Mouse (Mus musculus) MEL (cell line): ENCODE data around the gene Fgfr2. TPM values are rescaled to one million over a fixed set of nuclear protein-coding genes. Genes with fewer than 3 reads are reported as not detected.

Experiments
- DNase-seq: peaks from one replicate; pipeline ENCODE4 v3.0.0; 2011; ENCODE audit warnings: low read depth, low spot score
- H3K27ac ChIP-seq: 2 replicates; pipeline ENCODE4 v1.5.1; 2012; ENCODE audit warnings: low read depth, mild to moderate bottlenecking, control low read depth, low read length, moderate library complexity; ENCODE audit not compliant: control insufficient read depth
- H3K27me3 ChIP-seq, 2 experiments: fragments of 150-350 bp in 1 of 2; sonication (generic) in 1 of 2; 2 replicates each; pipeline ENCODE4 v1.6.1; 2012; ENCODE audit warnings: low read length in 2 of 2, mild to moderate bottlenecking in 2 of 2, improper control_type of control experiment in 1 of 2, moderate library complexity in 1 of 2; ENCODE audit not compliant: insufficient read depth in 2 of 2, control insufficient read depth in 1 of 2
- H3K36me3 ChIP-seq, 2 experiments: 2 replicates each; pipeline ENCODE4 v1.6.1; 2012 to 2014; ENCODE audit warnings: low read length in 2 of 2, improper control_type of control experiment in 1 of 2, inconsistent platforms in 1 of 2, mild to moderate bottlenecking in 1 of 2; ENCODE audit not compliant: insufficient read depth in 2 of 2, control insufficient read depth in 1 of 2
- H3K4me1 ChIP-seq, 2 experiments: fragments of 150-350 bp in 1 of 2; sonication (generic) in 1 of 2; 2 replicates each; pipeline ENCODE4 v1.6.1; 2012; ENCODE audit warnings: low read length in 2 of 2, improper control_type of control experiment in 1 of 2, mild to moderate bottlenecking in 1 of 2; ENCODE audit not compliant: insufficient read depth in 2 of 2, control insufficient read depth in 1 of 2
- H3K4me3 ChIP-seq, 2 experiments: fragments of 150-350 bp in 1 of 2; sonication (generic) in 1 of 2; 2 replicates each; pipeline ENCODE4 v1.5.1; 2012; ENCODE audit warnings: low read depth in 2 of 2, low read length in 2 of 2, mild to moderate bottlenecking in 2 of 2, moderate library complexity in 2 of 2, control low read depth in 1 of 2, improper control_type of control experiment in 1 of 2; ENCODE audit not compliant: control insufficient read depth in 1 of 2, insufficient read depth in 1 of 2
- H3K79me2 ChIP-seq: 2 replicates; pipeline ENCODE4 v1.6.1; 2012; ENCODE audit warnings: mild to moderate bottlenecking, low read length, moderate library complexity; ENCODE audit not compliant: control insufficient read depth, poor library complexity, insufficient read depth
- H3K9ac ChIP-seq: 2 replicates; pipeline ENCODE4 v1.6.1; 2012; ENCODE audit warnings: low read depth, mild to moderate bottlenecking, control low read depth, low read length, moderate library complexity; ENCODE audit not compliant: control insufficient read depth, poor library complexity, severe bottlenecking
- H3K9me3 ChIP-seq: fragments of 150-350 bp; sonication (generic); replicated peaks from 2 replicates; pipeline ENCODE4 v1.6.1; 2012; ENCODE audit warnings: mild to moderate bottlenecking, low read length, improper control_type of control experiment, moderate library complexity; ENCODE audit not compliant: insufficient read depth
- BHLHE40 ChIP-seq: IDR thresholded peaks from 2 replicates; pipeline ENCODE4 v1.6.1; 2012; ENCODE audit warnings: low read depth, mild to moderate bottlenecking, inconsistent platforms, low read length, improper control_type of control experiment, borderline replicate concordance
- CHD2 ChIP-seq: IDR thresholded peaks from 2 replicates; pipeline ENCODE4 v1.6.1; 2011; ENCODE audit warnings: low read length, improper control_type of control experiment
- E2F4 ChIP-seq: IDR thresholded peaks from 2 replicates; pipeline ENCODE4 v1.6.1; 2011; ENCODE audit warnings: low read depth, low read length, improper control_type of control experiment, borderline replicate concordance
- EP300 ChIP-seq, 2 experiments: IDR thresholded peaks; 2 replicates each; pipeline ENCODE4 v1.6.1; 2011; ENCODE audit warnings: improper control_type of control experiment in 2 of 2, low read length in 2 of 2, low read depth in 1 of 2, mild to moderate bottlenecking in 1 of 2
- HCFC1 ChIP-seq: IDR thresholded peaks from 2 replicates; pipeline ENCODE4 v1.6.1; 2012; ENCODE audit warnings: low read depth, mild to moderate bottlenecking, inconsistent platforms, low read length, improper control_type of control experiment, moderate library complexity
- MAFK ChIP-seq: IDR thresholded peaks from 2 replicates; pipeline ENCODE4 v1.6.1; 2011; ENCODE audit warnings: low read depth, mild to moderate bottlenecking, low read length, improper control_type of control experiment, borderline replicate concordance
- MAX ChIP-seq: IDR thresholded peaks from 2 replicates; pipeline ENCODE4 v1.6.1; 2011; ENCODE audit warnings: low read length, improper control_type of control experiment
- MYB ChIP-seq: IDR thresholded peaks from 2 replicates; pipeline ENCODE4 v1.6.1; 2011; ENCODE audit warnings: mild to moderate bottlenecking, low read depth, low read length, improper control_type of control experiment
- NELFE ChIP-seq: IDR thresholded peaks from 2 replicates; pipeline ENCODE4 v1.6.1; 2011; ENCODE audit warnings: low read depth, low read length, improper control_type of control experiment
- NRF1 ChIP-seq: IDR thresholded peaks from 2 replicates; pipeline ENCODE4 v1.6.1; 2014; ENCODE audit warnings: low read depth, mild to moderate bottlenecking, inconsistent platforms, low read length, improper control_type of control experiment, moderate library complexity; ENCODE audit not compliant: poor library complexity, insufficient read depth, severe bottlenecking
- POLR2A ChIP-seq, 2 experiments: IDR thresholded peaks; 2 replicates each; pipeline ENCODE4 v1.6.1; 2011 to 2012; ENCODE audit warnings: low read length in 2 of 2, mild to moderate bottlenecking in 2 of 2, control low read depth in 1 of 2, improper control_type of control experiment in 1 of 2, low read depth in 1 of 2, moderate library complexity in 1 of 2; ENCODE audit not compliant: control insufficient read depth in 1 of 2, insufficient read depth in 1 of 2, poor library complexity in 1 of 2
- SIN3A ChIP-seq: IDR thresholded peaks from 2 replicates; pipeline ENCODE4 v1.6.1; 2012; ENCODE audit warnings: low read length, improper control_type of control experiment, inconsistent platforms
- SMC3 ChIP-seq: IDR thresholded peaks from 2 replicates; pipeline ENCODE4 v1.6.1; 2011; ENCODE audit warnings: low read depth, low read length, improper control_type of control experiment
- TAL1 ChIP-seq: IDR thresholded peaks from 2 replicates; pipeline ENCODE4 v1.6.1; 2012; ENCODE audit warnings: mild to moderate bottlenecking, inconsistent platforms, low read length, moderate library complexity, mixed read lengths
- TBP ChIP-seq: IDR thresholded peaks from 2 replicates; pipeline ENCODE4 v1.8.0; 2011; ENCODE audit warnings: low read depth, low read length, improper control_type of control experiment
- USF1 ChIP-seq: IDR thresholded peaks from 2 replicates; pipeline ENCODE4 v1.6.1; 2014; ENCODE audit warnings: low read depth, mild to moderate bottlenecking, inconsistent platforms, low read length, improper control_type of control experiment, moderate library complexity
- USF2 ChIP-seq, 2 experiments: IDR thresholded peaks; 2 replicates each; pipeline ENCODE4 v1.6.1; 2011 to 2012; ENCODE audit warnings: improper control_type of control experiment in 2 of 2, low read length in 2 of 2, borderline replicate concordance in 1 of 2, inconsistent platforms in 1 of 2, low read depth in 1 of 2, mild to moderate bottlenecking in 1 of 2; ENCODE audit not compliant: insufficient read depth in 1 of 2
- ZNF384 ChIP-seq: IDR thresholded peaks from 2 replicates; pipeline ENCODE4 v1.6.1; 2012; ENCODE audit warnings: low read depth, mild to moderate bottlenecking, inconsistent platforms, low read length, improper control_type of control experiment
- polyA plus RNA-seq, 2 experiments: library from polyadenylated mRNA; stranded (reverse) in 1 of 2; unstranded in 1 of 2; fragments of >175 nt in 1 of 2; fragments of >200 nt in 1 of 2; gene quantifications; 2 replicates each; pipeline versions ENCODE4 v1.2.1 to v1.2.4; 2012; ENCODE audit warnings: low replicate concordance in 2 of 2, low read depth in 1 of 2; ENCODE audit not compliant: insufficient read length in 2 of 2, insufficient read depth in 1 of 2, missing spikeins in 1 of 2
- total RNA-seq: library from RNA; depleted of rRNA; stranded (reverse); fragments of 300-350 nt; gene quantifications from 2 replicates; pipeline ENCODE4 v1.2.3, GENCODE M21; 2012

The Fgfr2 gene
- total and polyA plus RNA-seq, 3 experiments = not detected

DNA sequence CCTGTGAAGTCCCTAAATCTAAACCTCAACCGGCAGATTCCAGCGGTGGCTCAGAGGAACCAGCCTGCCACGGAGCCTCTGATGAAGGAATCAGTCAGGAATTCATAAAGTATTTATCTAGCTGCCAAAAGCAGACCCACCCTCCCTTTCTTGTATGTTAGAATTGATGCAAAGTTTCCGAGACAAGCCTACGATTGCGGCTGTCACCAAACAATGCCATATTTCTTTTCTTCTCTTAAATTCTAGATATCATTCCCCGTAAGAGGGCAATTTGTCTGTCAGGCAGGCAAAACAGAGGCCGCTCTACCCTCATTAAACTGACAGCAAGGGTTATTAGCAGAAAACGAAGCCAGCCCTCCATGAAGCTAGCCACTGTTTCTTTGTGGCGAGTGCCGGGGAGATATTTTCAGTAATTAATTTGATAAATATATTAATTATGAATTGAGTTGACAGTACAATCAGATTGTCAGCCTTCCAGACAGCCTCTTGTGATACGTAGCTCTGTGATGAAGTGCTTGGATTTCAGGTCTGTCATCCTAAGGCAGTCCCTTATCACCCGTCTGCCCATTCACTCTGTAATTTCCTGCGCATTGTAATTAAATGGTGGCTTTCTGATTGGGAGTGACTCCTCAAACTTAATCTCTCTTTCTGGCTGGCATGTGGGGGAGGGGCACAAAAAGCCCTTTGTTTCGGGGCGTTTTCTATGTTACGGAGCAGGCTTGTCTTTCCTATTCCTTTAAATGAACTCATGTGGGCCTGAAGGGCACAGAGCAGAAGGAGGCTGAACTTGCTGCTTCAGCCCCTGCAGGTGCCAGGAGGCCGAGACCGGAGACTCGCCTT is 1276.9 kb downstream of the Fgfr2 start:
- Histone ChIP-seq H3K79me2 (no peaks in the 10 kb centered on the region), H3K4me1 (no peaks in the 10 kb centered on the region), H3K27me3 (no peaks in the 10 kb centered on the region), H3K9me3 (no peaks in the 10 kb centered on the region), H3K36me3 (no peaks in the 10 kb centered on the region), H3K4me3 (no peak overlapping the region), H3K9ac (no peak overlapping the region), H3K27ac (no peak overlapping the region)
- DNase-seq = no peak
- no peak for TF ChIP-seq MYB
- no peak for TF ChIP-seq POLR2A (IDR thresholded peaks at IDR 0.05; ENCODE audit: control insufficient read depth in 1 of 2, insufficient read depth in 1 of 2, low read depth in 1 of 2, low read length in 2 of 2, poor library complexity in 1 of 2)
- TF ChIP-seq TBP = no peak
- no peak for TF ChIP-seq USF1
- TF ChIP-seq NRF1 = no peak
- no peak for TF ChIP-seq BHLHE40
- TF ChIP-seq SIN3A = no peak
- TF ChIP-seq ZNF384 = no peak
- TF ChIP-seq USF2 (IDR thresholded peaks at IDR 0.05; ENCODE audit: borderline replicate concordance in 1 of 2, insufficient read depth in 1 of 2, low read depth in 1 of 2, low read length in 2 of 2) = no peak
- TF ChIP-seq E2F4 = no peak

DNA sequence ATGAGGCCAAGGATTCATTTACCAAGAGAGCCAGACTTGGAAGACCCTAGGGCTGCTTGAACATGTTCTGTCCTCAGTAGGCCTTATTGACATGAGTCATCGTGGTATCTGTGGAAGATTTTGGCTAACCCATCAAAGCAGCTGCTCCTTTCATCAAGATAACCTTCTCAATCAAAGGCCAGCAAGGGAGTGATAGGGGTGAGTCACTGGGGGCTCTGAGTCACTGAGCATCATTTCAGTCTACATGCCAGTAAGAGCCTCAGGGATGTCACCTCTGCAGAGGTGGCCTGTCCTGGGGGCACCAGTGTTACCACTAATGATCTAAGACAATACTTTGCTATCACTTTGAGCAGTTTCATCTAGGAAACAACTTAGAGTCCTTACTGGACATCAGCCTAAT is 1292.9 kb downstream of the Fgfr2 start:
- H3K36me3 ChIP-seq = no peaks in the 10 kb centered on the region
- no peaks in the 10 kb centered on the region for H3K27me3 ChIP-seq
- DNase-seq = no peak
- no peak overlapping the region for H3K4me3 ChIP-seq
- no peak for TF ChIP-seq MAFK
- TF ChIP-seq NELFE = no peak
- no peak overlapping the region for H3K9ac ChIP-seq
- no peaks in the 10 kb centered on the region for H3K79me2 ChIP-seq
- no peaks in the 10 kb centered on the region for H3K9me3 ChIP-seq
- no peaks in the 10 kb centered on the region for H3K4me1 ChIP-seq
- H3K27ac ChIP-seq = no peak overlapping the region

DNA sequence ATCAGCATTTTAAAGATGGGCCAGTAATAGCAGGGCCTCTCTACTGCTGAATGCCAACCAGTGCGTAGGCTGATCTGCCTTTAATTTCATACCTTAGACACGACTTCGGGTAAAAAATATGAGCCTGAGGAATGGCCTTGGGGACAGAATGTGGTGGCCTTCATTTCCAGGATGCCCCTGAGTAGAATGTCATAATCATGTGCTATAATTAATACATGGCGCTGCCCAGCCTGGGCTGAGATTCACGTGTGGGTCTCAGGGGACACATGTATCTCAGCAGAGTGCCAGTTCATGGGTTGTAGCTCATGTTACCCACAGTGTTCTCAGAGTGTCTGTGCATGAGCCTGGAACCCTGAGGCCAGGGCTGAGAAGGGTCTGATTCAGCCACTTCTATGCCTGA is 1296.3 kb downstream of the Fgfr2 start:
- H3K9ac ChIP-seq = no peak overlapping the region
- no peak for TF ChIP-seq HCFC1
- TF ChIP-seq SMC3 = no peak
- no peak for TF ChIP-seq MAFK
- TF ChIP-seq POLR2A (IDR thresholded peaks at IDR 0.05; ENCODE audit: control insufficient read depth in 1 of 2, insufficient read depth in 1 of 2, low read depth in 1 of 2, low read length in 2 of 2, poor library complexity in 1 of 2) = no peak
- TF ChIP-seq EP300 (IDR thresholded peaks at IDR 0.05; ENCODE audit: low read depth in 1 of 2, low read length in 2 of 2) = no peak
- no peak for TF ChIP-seq MAX
- TF ChIP-seq TAL1 = no peak
- no peak for TF ChIP-seq CHD2
- no peak for TF ChIP-seq USF1
- DNase-seq = no peak
- H3K4me3 ChIP-seq = no peak overlapping the region
- H3K4me1 ChIP-seq = no peaks in the 10 kb centered on the region
- H3K79me2 ChIP-seq = no peaks in the 10 kb centered on the region
- no peaks in the 10 kb centered on the region for H3K9me3 ChIP-seq
- H3K27ac ChIP-seq = no peak overlapping the region
- no peaks in the 10 kb centered on the region for H3K36me3 ChIP-seq
- H3K27me3 ChIP-seq = no peaks in the 10 kb centered on the region
